Mouse (Mus musculus) spleen, adult 2 months (tissue): ENCODE measurements around the gene Dock8. TPM values are rescaled to one million over a fixed set of nuclear protein-coding genes. Genes with fewer than 3 reads are reported as not detected.

Experiments
- DNase-seq, 2 experiments: peaks; one replicate each; pipeline versions ENCODE4 v3.0.0 to v3.0.0-alpha.2; 2012 to 2021; ENCODE audit warnings: low spot score in 2 of 2, low read depth in 1 of 2
- H3K27ac ChIP-seq: fragments of 200-500 bp; 2 replicates; pipeline ENCODE4 v1.5.1; 2012; ENCODE audit warnings: low read length, inconsistent platforms; ENCODE audit not compliant: insufficient read depth
- H3K27me3 ChIP-seq: fragments of 200-500 bp; 2 replicates; pipeline ENCODE4 v1.6.1; 2012; ENCODE audit warnings: mild to moderate bottlenecking, moderate library complexity, low read length, inconsistent platforms; ENCODE audit not compliant: control insufficient read depth, insufficient read depth
- H3K36me3 ChIP-seq: fragments of 200-500 bp; 2 replicates; pipeline ENCODE4 v1.6.1; 2012; ENCODE audit warnings: mild to moderate bottlenecking, low read length, inconsistent platforms; ENCODE audit not compliant: control insufficient read depth, insufficient read depth
- H3K4me1 ChIP-seq: fragments of 200-500 bp; 2 replicates; pipeline ENCODE4 v1.6.1; 2011; ENCODE audit warnings: inconsistent platforms; ENCODE audit not compliant: control insufficient read depth, insufficient read depth, insufficient read length
- H3K4me3 ChIP-seq: fragments of 200-500 bp; 2 replicates; pipeline ENCODE4 v1.5.1; 2011; ENCODE audit warnings: mild to moderate bottlenecking, inconsistent platforms; ENCODE audit not compliant: insufficient read depth, insufficient read length; ENCODE audit errors: extremely low read depth
- CTCF ChIP-seq: fragments of 200-500 bp; IDR thresholded peaks from 2 replicates; pipeline ENCODE4 v1.5.1; 2011; ENCODE audit warnings: mild to moderate bottlenecking, inconsistent platforms; ENCODE audit not compliant: insufficient read depth, insufficient read length, insufficient replicate concordance; ENCODE audit errors: extremely low read depth
- POLR2A ChIP-seq: fragments of 200-500 bp; IDR thresholded peaks from 2 replicates; pipeline ENCODE4 v1.6.1; 2011; ENCODE audit warnings: low read depth, low read length, inconsistent platforms
- WGBS: fragments of 180-500 bp; shearing (Covaris S2); methylation state at CpG from one replicate; pipeline ENCODE4 v1.1.7; 2018; 5-methylcytosine and 5-hydroxymethylcytosine counted together
- polyA plus RNA-seq: library from polyadenylated mRNA; depleted of rRNA; stranded (reverse); fragments of >200 nt; gene quantifications from 2 replicates; pipeline ENCODE4 v1.2.3, GENCODE M21; 2012; rRNA removed

Dock8 gene
- polyA plus RNA-seq, 1 experiment: 36.6 TPM

GRCm38 (mm10) chr19:25247858-25248552 lies 248.7 kb downstream of the Dock8 start:
- H3K27ac ChIP-seq: no peak overlapping the region
- TF ChIP-seq CTCF: no peak
- TF ChIP-seq POLR2A: no peak
- no peak overlapping the region for H3K4me3 ChIP-seq
- DNase-seq: no peak
- no peaks in the 10 kb centered on the region for H3K36me3 ChIP-seq
- H3K27me3 ChIP-seq: no peaks in the 10 kb centered on the region; the same call in 1 of the 2 replicates
- WGBS: 88% methylated on average over 14 of the region's 14 CpGs
- H3K4me1 ChIP-seq: no peaks in the 10 kb centered on the region

- Histone ChIP-seq H3K4me1 (no peaks in the 10 kb centered on the region), H3K36me3 (no peaks in the 10 kb centered on the region), H3K27ac (no peak overlapping the region), H3K4me3 (no peak overlapping the region), H3K27me3 (no peaks in the 10 kb centered on the region; the same call in 1 of the 2 replicates)
- TF ChIP-seq POLR2A: no peak
- no peak for TF ChIP-seq CTCF
- no peak for DNase-seq
- 65% methylated on average over 13 of the region's 13 CpGs for WGBS
Observed at GRCm38 (mm10) chr19:25249230-25249629, 249.9 kb downstream of the Dock8 start.

- 78% methylated on average over 3 of the region's 3 CpGs for WGBS
- no peak for DNase-seq
- Histone ChIP-seq H3K36me3 (no peaks in the 10 kb centered on the region), H3K27me3 (no peaks in the 10 kb centered on the region; the same call in 1 of the 2 replicates), H3K27ac (no peak overlapping the region), H3K4me3 (no peak overlapping the region), H3K4me1 (no peaks in the 10 kb centered on the region)
- TF ChIP-seq POLR2A (no peak), CTCF (no peak)
Observed at GRCm38 (mm10) chr19:25251610-25252140, 252.3 kb downstream of the Dock8 start.

Other genes starting within 250 kb of the Dock8 start
- 0.44 and 0.62 TPM in 2 replicates for gene Pgm5, start 137.7 kb upstream of the Dock8 start, polyA plus RNA-seq
- gene Gm10053, start 123.8 kb upstream of the Dock8 start, polyA plus RNA-seq: 1.1 and 1.2 TPM in 2 replicates
- 0.13 and 0.20 TPM in 2 replicates for gene Foxd4, start 98.3 kb upstream of the Dock8 start, polyA plus RNA-seq
- gene Cbwd1, start 37.9 kb upstream of the Dock8 start, polyA plus RNA-seq: 0.45 and 0.56 TPM in 2 replicates
- gene Kank1, start 237.4 kb downstream of the Dock8 start, polyA plus RNA-seq: 4.9 and 5.2 TPM in 2 replicates